Mouse (Mus musculus) frontal cortex, adult (tissue): Measurements from ENCODE around the gene Gm48552.

Experiments used
- ATAC-seq: cut with Nextera tagmentation; 2 replicates; pipeline ENCODE4 v1.9.2; 2017; ENCODE audit warnings: mild to moderate bottlenecking, moderate library complexity, mixed read lengths; ENCODE audit not compliant: low TSS enrichment

Gm48552 gene

GRCm38 (mm10) chr10:81419111-81419928 is 30.5 kb downstream of the Gm48552 start:
- no peak for ATAC-seq

- no peak for ATAC-seq
These were observed 31.5 kb downstream of the Gm48552 start for GRCm38 (mm10) chr10:81420191-81420767.

GRCm38 (mm10) chr10:81421041-81421796 is 32.4 kb downstream of the Gm48552 start:
- no peak for ATAC-seq

GRCm38 (mm10) chr10:81421797-81422100 is 32.9 kb downstream of the Gm48552 start:
- no peak for ATAC-seq

- no peak for ATAC-seq
These were observed 33.4 kb downstream of the Gm48552 start for GRCm38 (mm10) chr10:81422191-81422590.

- ATAC-seq: no peak
These were observed 33.9 kb downstream of the Gm48552 start for GRCm38 (mm10) chr10:81422661-81423217.

- no peak for ATAC-seq
These were observed 34.9 kb downstream of the Gm48552 start for GRCm38 (mm10) chr10:81423476-81424245.

- no peak for ATAC-seq
These were observed 35.6 kb downstream of the Gm48552 start for GRCm38 (mm10) chr10:81424246-81425051.

- no peak for ATAC-seq
These were observed 36.5 kb downstream of the Gm48552 start for GRCm38 (mm10) chr10:81425236-81425850.

- ATAC-seq: no peak
These were observed 37.4 kb downstream of the Gm48552 start for GRCm38 (mm10) chr10:81426081-81426671.

- no peak for ATAC-seq
These were observed 38.1 kb downstream of the Gm48552 start for GRCm38 (mm10) chr10:81426897-81427296.

GRCm38 (mm10) chr10:81427327-81427726 is 38.5 kb downstream of the Gm48552 start:
- no peak for ATAC-seq

GRCm38 (mm10) chr10:81427804-81428506 is 39.1 kb downstream of the Gm48552 start:
- ATAC-seq: no peak

- no peak for ATAC-seq
These were observed 39.7 kb downstream of the Gm48552 start for GRCm38 (mm10) chr10:81428507-81428870.

GRCm38 (mm10) chr10:81429092-81429491 is 40.3 kb downstream of the Gm48552 start:
- ATAC-seq: no peak

GRCm38 (mm10) chr10:81429605-81430061 is 40.8 kb downstream of the Gm48552 start:
- ATAC-seq: no peak

GRCm38 (mm10) chr10:81430141-81430830 is 41.5 kb downstream of the Gm48552 start:
- ATAC-seq: 0 out of 2 replicates have a peak, but pooled peaks have one; percentile 3

- no peak for ATAC-seq
These were observed 42.2 kb downstream of the Gm48552 start for GRCm38 (mm10) chr10:81430831-81431525.
